Mouse (Mus musculus) adrenal gland, postnatal 4 days (tissue): Measurements from ENCODE around the gene Astn2. TPM values are rescaled to one million over a fixed set of nuclear protein-coding genes. Genes with fewer than 3 reads are reported as not detected.

Experiments
- DNase-seq, 2 experiments: peaks; one replicate each; pipeline ENCODE4 v3.0.0; 2021 to 2022; ENCODE audit warnings: low spot score in 2 of 2, mixed read lengths in 2 of 2
- total RNA-seq, 2 experiments: library from RNA; stranded (reverse); gene quantifications; 2 replicates each; pipeline ENCODE4 v1.2.3; 2021

The Astn2 gene
- total RNA-seq, 2 experiments from 2014 or later, result 4.4 to 4.6 TPM

GRCm38 (mm10) chr4:65983643-65984042 lies 420.8 kb downstream of the Astn2 start:
- no peak for DNase-seq

- DNase-seq, result no peak
These were observed 421.5 kb downstream of the Astn2 start for GRCm38 (mm10) chr4:65982882-65983281.

- DNase-seq, result no peak
These were observed 428.2 kb downstream of the Astn2 start for GRCm38 (mm10) chr4:65976251-65976650.

DNA sequence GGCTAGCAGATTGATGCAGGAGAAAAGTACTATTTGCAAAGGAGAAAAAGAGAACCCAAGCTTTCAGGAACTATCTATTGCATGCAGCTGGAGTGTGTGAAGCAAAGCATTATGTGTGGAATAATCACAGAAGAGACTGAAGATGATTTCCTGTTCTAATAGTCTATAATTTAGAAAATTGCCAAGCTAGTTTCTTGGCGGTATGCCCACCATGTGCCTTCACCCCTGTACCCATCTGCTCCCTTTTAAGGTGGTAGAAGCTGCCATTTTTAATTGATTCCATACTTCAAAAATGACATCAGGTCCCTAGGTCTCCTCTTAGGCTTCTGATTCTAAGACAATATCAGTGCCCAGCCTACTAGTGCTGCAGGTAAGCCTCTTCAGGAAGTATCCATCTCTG lies 432.0 kb downstream of the Astn2 start:
- no peak for DNase-seq

- no peak for DNase-seq
These were observed 435.1 kb downstream of the Astn2 start for GRCm38 (mm10) chr4:65969318-65969717.

- DNase-seq, result no peak
These were observed 439.8 kb downstream of the Astn2 start for GRCm38 (mm10) chr4:65964604-65965003.

- no peak for DNase-seq
These were observed 445.1 kb downstream of the Astn2 start for GRCm38 (mm10) chr4:65959188-65959759.

DNA sequence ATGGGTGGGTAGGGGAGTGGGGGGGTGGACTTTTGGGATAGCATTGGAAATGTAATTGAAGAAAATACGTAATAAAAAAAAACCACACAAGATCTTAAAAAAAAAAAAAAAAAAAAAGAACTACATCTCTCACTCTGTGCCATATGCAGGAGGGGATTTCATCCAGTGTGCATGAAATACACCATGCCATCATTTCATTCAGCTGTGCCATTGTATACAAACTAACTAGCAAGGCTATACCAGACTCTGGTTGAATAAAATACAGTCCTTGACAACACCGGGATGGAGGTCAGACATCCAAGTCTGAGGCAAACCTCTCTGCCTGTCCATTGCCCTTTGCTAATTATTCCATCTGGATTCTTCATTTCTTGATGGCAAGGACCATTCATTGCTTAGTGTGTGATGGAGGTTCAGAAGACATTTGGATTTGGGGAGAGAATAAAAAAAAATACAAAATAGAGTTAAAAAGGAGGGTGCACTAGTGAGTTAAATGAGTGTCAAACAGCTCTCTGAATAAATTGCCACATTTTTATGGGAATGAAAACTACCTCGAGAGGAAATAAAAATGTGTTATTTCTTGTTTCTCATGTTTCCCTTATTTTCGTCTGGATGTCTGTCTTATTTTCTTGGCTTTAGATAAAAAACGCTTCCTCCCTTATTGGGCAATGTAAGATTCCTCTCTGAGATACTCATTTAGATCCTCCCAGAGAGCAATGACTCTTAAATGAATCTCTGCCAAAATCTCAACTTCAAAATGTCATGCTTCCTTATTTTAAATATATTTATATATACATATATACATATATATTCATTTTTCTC lies 445.8 kb downstream of the Astn2 start:
- DNase-seq, result no peak

DNA sequence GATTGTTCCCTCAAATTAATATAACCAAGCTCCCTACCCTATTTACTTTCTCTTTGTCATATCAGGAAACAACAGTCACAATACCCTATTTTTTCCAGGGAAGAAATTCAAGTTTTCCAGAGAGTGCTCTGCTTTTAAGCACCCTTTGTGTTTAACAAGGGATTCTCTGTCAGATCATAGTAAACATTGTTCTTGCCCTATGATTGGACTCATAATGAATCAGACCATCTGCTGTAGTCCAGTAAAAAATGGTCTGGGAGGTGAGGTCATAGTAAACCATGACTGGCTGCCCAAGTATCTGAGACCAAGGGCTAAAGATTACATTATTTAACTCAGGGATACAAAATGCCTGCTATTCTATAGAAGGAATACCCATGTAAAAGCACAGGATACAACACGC lies 452.5 kb downstream of the Astn2 start:
- DNase-seq, result no peak

- no peak for DNase-seq
These were observed 457.2 kb downstream of the Astn2 start for GRCm38 (mm10) chr4:65947141-65947649.

DNA sequence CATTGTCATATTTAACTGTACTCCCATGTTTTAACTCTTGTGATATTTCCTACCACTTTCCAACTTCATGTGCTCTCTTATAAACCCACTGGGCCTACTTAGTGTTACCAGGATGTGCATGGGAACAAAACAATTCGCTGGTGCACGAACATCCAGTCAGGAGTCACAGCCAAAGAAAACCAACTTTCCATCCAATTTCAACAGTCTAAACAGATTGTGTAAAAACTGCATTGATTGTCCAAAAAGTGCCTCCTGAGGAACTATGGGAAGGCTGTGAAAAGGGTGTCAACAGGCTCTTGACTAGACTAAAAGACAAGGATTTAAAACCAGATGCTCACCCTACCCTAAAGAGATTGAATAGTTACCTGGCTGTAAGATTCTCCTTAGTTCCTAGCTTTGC lies 458.4 kb downstream of the Astn2 start:
- DNase-seq, result no peak

DNA sequence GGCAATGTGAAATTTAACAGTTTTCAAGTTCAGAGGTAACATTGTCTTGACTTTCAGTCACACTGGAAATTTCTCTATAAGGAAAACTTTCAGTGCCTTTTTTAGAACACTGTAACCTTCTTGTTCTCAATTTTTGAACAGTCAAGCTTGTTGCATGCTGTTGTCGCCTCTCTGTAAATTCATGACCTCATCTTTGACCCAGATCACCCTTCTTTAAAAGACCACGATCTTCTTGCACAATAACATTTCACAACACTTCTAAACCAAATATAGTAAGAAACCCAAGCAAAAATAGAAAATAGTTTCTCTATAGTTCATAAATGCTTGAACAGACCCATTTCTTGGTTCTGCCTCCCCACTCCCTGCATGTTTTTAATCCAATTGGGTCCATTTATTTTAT lies 473.5 kb downstream of the Astn2 start:
- no peak for DNase-seq

DNA sequence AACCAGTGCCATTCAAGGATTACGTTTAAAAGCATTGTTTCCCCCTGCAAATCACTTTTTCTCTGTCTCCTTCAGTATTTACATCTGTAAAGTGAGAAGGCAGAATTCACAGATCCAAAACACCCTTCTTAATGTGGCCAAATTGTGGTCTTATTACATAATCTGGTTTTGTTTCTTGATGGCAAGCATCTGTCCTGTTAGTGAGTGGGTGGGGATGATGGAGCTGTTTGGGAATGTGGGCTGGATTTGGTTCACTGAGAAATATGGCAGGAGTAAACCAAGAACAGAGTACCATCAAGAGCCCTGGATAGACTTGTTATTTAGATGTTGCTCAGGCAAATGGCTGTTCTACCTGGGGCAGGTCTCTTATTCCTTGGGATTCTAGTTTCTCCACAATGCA lies 484.1 kb downstream of the Astn2 start:
- no peak for DNase-seq

DNA sequence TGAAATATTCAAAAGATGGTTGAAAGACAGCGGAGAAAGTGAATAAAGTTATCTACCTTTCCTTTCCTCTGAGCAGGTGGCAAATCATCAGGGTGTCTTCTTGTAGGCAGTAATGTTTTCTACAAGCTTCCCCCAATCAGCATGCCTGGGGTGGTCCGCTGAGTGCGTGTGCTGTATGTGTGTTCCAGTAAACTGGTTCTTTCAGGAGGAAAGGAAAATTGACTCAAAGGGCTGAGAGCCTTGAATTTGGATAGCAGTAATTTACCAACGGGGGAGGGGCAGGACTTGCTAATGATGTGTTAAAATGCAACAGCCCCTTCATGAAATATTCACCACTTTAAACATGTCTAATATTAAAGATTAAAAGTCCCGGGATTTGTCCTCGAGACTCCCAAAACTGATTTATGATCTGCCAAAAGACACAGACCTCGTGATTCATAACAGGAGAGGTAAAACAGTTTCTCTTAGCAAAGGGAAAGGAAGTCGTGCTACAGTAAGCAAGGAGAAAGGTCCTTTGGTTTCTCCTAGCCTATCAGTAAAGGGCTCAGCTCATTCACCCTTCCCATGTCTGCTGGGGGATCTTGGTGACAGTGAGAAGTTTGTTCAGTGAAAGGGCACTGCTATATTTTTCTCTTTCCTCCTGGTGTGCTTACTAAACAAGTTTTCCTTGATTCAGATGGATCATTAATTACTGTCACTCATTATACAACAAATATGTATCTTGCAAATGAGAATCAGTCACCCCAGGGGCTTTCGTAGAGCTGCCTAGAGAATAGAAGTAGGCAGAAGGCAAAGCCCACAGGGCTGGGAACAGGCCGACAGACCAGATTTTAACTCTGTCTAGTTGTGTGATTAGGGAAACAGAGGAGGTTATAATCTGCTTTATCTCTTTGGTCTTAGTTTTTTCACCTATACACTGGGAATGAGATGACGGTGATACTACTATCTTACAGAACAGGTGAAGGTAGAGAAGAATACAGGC lies 488.1 kb downstream of the Astn2 start:
- no peak for DNase-seq

DNA sequence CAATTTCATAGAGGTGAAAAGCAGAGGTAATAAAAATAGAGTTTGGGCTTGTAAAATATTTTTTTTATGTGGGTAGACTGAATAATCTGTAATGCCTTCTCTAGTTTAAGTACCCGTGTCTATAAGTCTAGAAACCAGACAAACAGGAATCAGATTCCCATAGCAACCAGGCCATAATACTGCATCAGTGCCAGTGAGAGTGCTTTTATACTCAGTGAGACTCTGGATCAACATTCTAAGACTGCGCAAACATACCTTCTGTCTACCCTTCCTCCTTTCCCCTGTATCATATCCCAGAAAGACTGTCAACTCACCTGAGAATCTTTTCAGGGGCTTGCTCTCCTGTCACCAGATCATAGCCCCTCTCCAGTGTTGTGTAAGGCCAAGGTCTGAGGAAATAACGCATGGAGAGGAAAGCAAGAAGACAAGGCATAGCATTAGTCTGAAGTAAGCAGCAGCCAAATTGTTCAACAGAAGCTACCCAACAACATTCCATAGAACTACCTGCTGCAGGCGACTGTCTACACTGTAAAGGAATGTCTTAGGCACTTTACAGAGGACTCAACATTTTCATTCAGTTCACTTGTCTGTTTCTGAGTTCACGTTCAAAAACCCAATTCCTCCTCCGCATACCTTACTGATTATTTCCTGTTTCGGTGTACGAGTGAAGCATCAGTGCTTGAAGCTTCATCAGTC lies 492.0 kb downstream of the Astn2 start:
- DNase-seq, result no peak

DNA sequence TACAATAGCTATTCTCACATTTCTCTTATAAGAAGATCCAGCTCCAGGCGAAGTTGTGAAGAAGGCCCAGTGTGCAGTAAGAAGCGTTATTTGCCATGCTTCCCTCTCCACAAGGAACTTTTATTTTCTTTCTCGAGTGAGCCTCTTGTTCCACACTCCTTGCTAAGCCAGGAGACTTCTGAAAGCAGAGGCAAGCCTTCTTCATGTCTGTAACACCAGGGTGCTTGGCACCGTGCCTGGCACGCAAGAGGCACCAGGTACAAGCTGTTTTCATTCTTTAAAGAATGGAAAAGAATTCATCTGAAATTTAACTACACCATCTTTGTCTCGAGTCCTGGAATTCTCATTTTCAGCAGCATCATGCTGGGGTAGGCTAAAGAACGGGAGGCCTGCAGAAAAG lies 496.8 kb downstream of the Astn2 start:
- DNase-seq, result no peak

- no peak for DNase-seq
These were observed 499.4 kb downstream of the Astn2 start for GRCm38 (mm10) chr4:65904963-65905362.

DNA sequence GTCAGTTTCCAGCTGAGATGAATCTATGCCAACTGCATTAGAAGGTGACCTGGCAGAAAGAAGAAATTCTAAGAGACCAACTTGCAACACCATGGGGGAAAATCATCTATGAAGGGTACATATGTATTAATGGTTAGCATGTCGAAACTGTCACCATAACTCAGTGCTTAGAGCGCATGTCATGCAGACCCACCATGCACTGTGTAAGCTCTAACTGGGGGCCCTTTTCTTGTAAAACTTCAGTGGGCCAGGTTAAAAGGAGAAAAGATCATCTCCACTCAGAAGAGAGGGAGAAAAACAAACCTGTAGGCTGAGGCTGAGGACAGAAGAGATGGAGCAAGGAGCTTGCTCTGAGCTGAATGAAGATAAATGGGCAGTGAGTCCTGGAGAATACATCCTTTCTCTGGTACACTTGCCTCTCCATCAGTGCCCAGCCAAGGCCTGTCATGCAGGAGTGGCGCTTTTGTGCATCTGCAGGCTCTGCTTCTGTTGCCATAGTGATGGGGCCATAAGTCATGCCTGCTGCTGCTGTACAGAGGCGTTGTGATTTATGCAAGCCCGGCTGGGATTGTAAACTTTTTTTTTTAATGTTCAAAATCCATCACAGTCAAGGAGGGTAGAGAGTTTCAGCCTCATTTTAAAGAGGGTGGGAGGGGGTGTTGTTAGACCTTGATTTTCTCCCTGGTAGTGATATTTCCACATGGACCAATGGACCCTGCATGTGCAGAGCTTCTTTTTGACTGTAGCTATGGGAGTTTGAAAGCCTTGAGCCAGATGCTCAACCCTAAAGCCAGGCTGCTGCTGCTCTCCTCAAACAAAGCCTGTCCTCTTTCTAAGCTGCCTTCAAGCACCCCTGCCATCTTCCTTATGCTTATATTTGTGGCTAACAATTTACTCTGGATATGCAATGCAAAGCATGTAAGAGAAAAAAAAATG lies 508.1 kb downstream of the Astn2 start:
- no peak for DNase-seq

DNA sequence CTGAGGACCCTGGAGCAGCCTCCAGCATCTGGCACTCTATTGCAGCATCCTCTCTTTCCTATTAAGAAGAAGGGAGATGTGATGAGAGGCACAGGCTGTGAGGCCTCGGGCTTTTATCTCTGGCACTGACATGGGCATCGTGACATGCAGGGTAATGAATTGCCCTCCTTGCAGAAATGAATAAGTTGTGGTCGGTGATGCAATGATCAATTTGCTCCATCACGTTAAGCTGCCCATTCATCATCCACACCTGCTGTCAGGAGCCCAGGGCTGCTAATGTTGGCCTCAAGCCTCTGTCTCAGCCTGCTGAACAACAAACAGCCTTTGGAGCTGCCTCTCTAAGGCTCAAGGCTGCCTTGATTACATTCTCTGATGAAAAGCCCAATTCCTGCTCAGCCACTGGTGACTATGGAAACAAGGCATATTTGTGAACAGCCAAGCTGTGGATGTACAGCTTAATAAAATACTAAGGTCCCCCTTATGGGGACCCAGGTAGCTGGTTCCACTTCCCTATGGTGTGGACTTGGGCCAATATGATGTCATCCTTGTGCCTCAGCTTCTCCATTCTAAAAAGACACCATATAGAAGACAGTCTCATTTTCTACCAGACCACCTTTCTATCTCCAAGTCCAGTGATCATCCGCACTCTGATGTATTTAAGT lies 515.9 kb downstream of the Astn2 start:
- no peak for DNase-seq
